In the genomic region with DNA sequence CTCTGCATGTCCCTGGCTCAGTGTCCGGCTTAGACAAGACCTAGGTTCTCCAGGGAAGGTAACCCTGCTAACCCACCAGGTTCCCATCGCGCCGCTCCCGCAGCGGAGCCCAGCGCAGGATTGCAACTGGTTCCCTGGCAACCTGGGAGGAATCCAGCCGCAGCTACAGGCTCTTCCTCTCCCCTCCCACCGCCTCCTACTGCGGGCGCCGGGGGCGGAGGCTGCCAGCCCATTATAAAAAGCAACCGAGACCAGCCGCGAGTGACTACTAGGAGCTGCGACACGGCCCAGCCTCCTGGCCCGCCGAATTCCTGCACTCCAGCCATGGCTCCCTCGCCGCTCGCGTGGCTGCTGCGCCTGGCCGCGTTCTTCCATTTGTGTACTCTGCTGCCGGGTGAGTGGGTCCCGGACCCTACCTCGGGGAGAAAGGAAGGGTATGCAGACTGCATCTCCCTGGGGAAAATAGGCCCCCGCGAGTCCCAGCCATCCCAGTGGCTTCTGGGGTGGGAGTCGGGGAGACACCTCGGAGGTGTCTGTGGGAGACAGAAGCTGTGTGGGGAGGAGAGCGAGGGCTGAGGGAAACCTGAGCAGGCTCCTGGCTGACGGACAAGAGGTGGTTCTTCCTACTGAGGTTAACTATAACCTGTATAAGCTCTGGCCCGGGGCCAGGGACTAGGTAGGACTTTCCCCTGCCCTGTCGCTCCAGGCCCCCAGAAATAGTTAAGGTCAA, we compare ENCODE assay signal across 9 mouse cellular contexts. TPM values are rescaled to one million over a fixed set of nuclear protein-coding genes. Genes with fewer than 3 reads are reported as not detected.
DNase-seq lines count a peak whose midpoint lies in the region; ATAC-seq lines count a peak whose summit lies in the region.
"Had no signal": no experiment of that assay in that cellular context is flagged by ENCODE, and none has a peak within 500 bp of the region (broad histone marks: within the 10 kb centered on the region; RNA-seq: fewer than 3 reads in every experiment).

A gene (plus strand): TSS at position 69 of the 730 bp plus-strand sequence.

- H3K27me3 ChIP-seq in forebrain, embryonic 13.5 days = peaks cover 17% of the 10 kb centered on the region
- peaks cover 42% of the 10 kb centered on the region for H3K27me3 ChIP-seq in heart, embryonic 15.5 days
- H3K27me3 ChIP-seq in liver, embryonic 11.5 days (replicated peaks; ENCODE audit: control insufficient read depth, insufficient read depth, low read length) = peaks cover 60% of the 10 kb centered on the region
- H3K27me3 ChIP-seq in neural tube, embryonic 12.5 days (replicated peaks) = peaks cover 33% of the 10 kb centered on the region
- H3K27me3 ChIP-seq: CH12.LX had no signal

- H3K27ac ChIP-seq in forebrain, embryonic 13.5 days = peak within 1 kb of the TSS; percentile 14; the same call in 1 of the 2 replicates
- peak within 1 kb of the TSS; percentile 33 for H3K27ac ChIP-seq in heart, embryonic 15.5 days
- H3K27ac ChIP-seq in liver, embryonic 11.5 days (ENCODE audit: low read depth, low read length) = no peak within 1 kb of the TSS
- H3K27ac ChIP-seq in neural tube, embryonic 12.5 days = no peak within 1 kb of the TSS

- under 1% methylated on average over 37 of the region's 38 CpGs for WGBS in forebrain, embryonic 13.5 days
- WGBS in heart, embryonic 15.5 days = 2% methylated on average over 38 of the region's 38 CpGs
- WGBS in liver, embryonic 11.5 days = 1% methylated on average over 38 of the region's 38 CpGs
- 1% methylated on average over 38 of the region's 38 CpGs for WGBS in neural tube, embryonic 12.5 days

- H3K9me3 ChIP-seq in forebrain, embryonic 13.5 days (replicated peaks) = no peaks in the 10 kb centered on the region
- no peaks in the 10 kb centered on the region for H3K9me3 ChIP-seq in heart, embryonic 15.5 days (replicated peaks)
- no peaks in the 10 kb centered on the region for H3K9me3 ChIP-seq in liver, embryonic 11.5 days (ENCODE audit: control insufficient read depth, low read length)
- no peaks in the 10 kb centered on the region for H3K9me3 ChIP-seq in neural tube, embryonic 12.5 days

- peak; percentile 90 for DNase-seq in 3134 (ENCODE audit: extremely low read depth, insufficient read length, low spot score)
- DNase-seq in kidney, postnatal 25 days = peak; percentile 91 to 95
- DNase-seq in liver, embryonic 11.5 days (ENCODE audit: low spot score) = peak; percentile 55
- peak; percentile 73 to 76 for DNase-seq in urinary bladder, adult 18-20 months (ENCODE audit: low spot score in 2 of 2)

- ATAC-seq in cerebellum, adult (ENCODE audit: insufficient number of reproducible peaks, low FRiP score, low TSS enrichment) = peak; percentile 67
- peak; percentile 84 for ATAC-seq in forebrain, embryonic 13.5 days
- ATAC-seq in heart, embryonic 15.5 days (replicated peaks; ENCODE audit: insufficient number of reproducible peaks, insufficient read depth, low FRiP score, low read depth) = peak; percentile 80
- peak; percentile 51 for ATAC-seq in liver, embryonic 11.5 days (replicated peaks; ENCODE audit: low FRiP score)
- peak; percentile 77 for ATAC-seq in neural tube, embryonic 12.5 days (ENCODE audit: low FRiP score, low read depth)

- H3K4me2 ChIP-seq in forebrain, embryonic 13.5 days = peak within 1 kb of the TSS; percentile 73
- peak within 1 kb of the TSS; percentile 81 for H3K4me2 ChIP-seq in heart, embryonic 15.5 days
- H3K4me2 ChIP-seq in liver, embryonic 11.5 days = peak within 1 kb of the TSS; percentile 85
- H3K4me2 ChIP-seq in neural tube, embryonic 12.5 days (replicated peaks) = peak within 1 kb of the TSS; percentile 87

- peak within 1 kb of the TSS; percentile 55 for H3K4me3 ChIP-seq in forebrain, embryonic 13.5 days
- peak within 1 kb of the TSS; percentile 54 for H3K4me3 ChIP-seq in heart, embryonic 15.5 days
- H3K4me3 ChIP-seq in liver, embryonic 11.5 days (ENCODE audit: low read depth, low read length) = peak within 1 kb of the TSS; percentile 48
- H3K4me3 ChIP-seq in neural tube, embryonic 12.5 days = peak within 1 kb of the TSS; percentile 48

- peaks cover 37% of the 10 kb centered on the region for H3K4me1 ChIP-seq in forebrain, embryonic 13.5 days
- H3K4me1 ChIP-seq in heart, embryonic 15.5 days (replicated peaks) = peaks cover 23% of the 10 kb centered on the region
- peaks cover 12% of the 10 kb centered on the region for H3K4me1 ChIP-seq in liver, embryonic 11.5 days (replicated peaks; ENCODE audit: control insufficient read depth, insufficient read depth, low read length)
- peaks cover 30% of the 10 kb centered on the region for H3K4me1 ChIP-seq in neural tube, embryonic 12.5 days

- H3K9ac ChIP-seq in forebrain, embryonic 13.5 days = peak within 1 kb of the TSS; percentile 68
- H3K9ac ChIP-seq in heart, embryonic 15.5 days = peak within 1 kb of the TSS; percentile 59
- H3K9ac ChIP-seq in liver, embryonic 11.5 days (ENCODE audit: low read depth, low read length) = peak within 1 kb of the TSS; percentile 48
- H3K9ac ChIP-seq in neural tube, embryonic 12.5 days = peak within 1 kb of the TSS; percentile 65

- H3K36me3 ChIP-seq in forebrain, embryonic 13.5 days (ENCODE audit: poor library complexity, severe bottlenecking) = no peaks in the 10 kb centered on the region
- H3K36me3 ChIP-seq in heart, embryonic 15.5 days = no peaks in the 10 kb centered on the region
- H3K36me3 ChIP-seq in liver, embryonic 11.5 days (ENCODE audit: control insufficient read depth, insufficient read depth, low read length) = no peaks in the 10 kb centered on the region
- H3K36me3 ChIP-seq in neural tube, embryonic 12.5 days = no peaks in the 10 kb centered on the region

RNA-seq across cellular contexts. Expression of the gene that starts here (rescaled TPM):
- 6.9 and 8.6 TPM in 2 replicates for polyA plus RNA-seq in forebrain, embryonic 13.5 days (2015; fragmentation: Nextera tagmentation; extraction: Ambion mirVana)
- polyA plus RNA-seq in heart, embryonic 15.5 days (2015; fragmentation: Nextera tagmentation; extraction: Ambion mirVana) = 9.4 and 9.7 TPM in 2 replicates
- 0.53 and 0.78 TPM in 2 replicates for polyA plus RNA-seq in liver, embryonic 11.5 days (2014; fragmentation: Nextera tagmentation; extraction: Ambion mirVana)
- polyA plus RNA-seq in neural tube, embryonic 12.5 days (2016; fragmentation: Nextera tagmentation; extraction: Ambion mirVana) = 7.5 and 9.4 TPM in 2 replicates

Comparison
In these comparisons a context has a peak if more than half of its experiments do, and no peak if none do; other contexts are left out.
1. Peak in DNase-seq, ATAC-seq, H3K4me3 ChIP-seq, H3K9ac ChIP-seq and H3K4me2 ChIP-seq in liver, embryonic 11.5 days; RNA of the gene not detected or under 1 TPM.
2. H3K27ac ChIP-seq: peak in forebrain, embryonic 13.5 days (single experiment) and heart, embryonic 15.5 days (single experiment); none in liver, embryonic 11.5 days (single experiment) and neural tube, embryonic 12.5 days (single experiment).
3. Peak in every context shown above with its lines, with median percentiles within 50 percentile points of each other: DNase-seq, ATAC-seq, H3K4me2 ChIP-seq, H3K4me3 ChIP-seq and H3K9ac ChIP-seq.